In genomic region chr7:99980132-99980591, GRCm38 (mm10) we compare ENCODE assay signal across 8 mouse cellular contexts. TPM values are rescaled to one million over a fixed set of nuclear protein-coding genes. Genes with fewer than 3 reads are reported as not detected.
DNase-seq lines count a peak whose midpoint lies in the region; ATAC-seq lines count a peak whose summit lies in the region.

TSS of gene Rnf169 (minus strand) at chr7:99980448.

- peaks cover 25% of the 10 kb centered on the region for H3K4me1 ChIP-seq in hindbrain, embryonic 15.5 days (replicated peaks)

- H3K9ac ChIP-seq in hindbrain, embryonic 15.5 days: peak within 1 kb of the TSS; percentile 67

- whole genome bisulfite sequencing in hindbrain, embryonic 15.5 days: 0% methylated on average over 39 of the region's 55 CpGs
- WGBS in macrophage (ENCODE audit: missing documents): under 1% methylated on average over 19 of the region's 55 CpGs

- H3K36me3 ChIP-seq in hindbrain, embryonic 15.5 days: no peaks in the 10 kb centered on the region
- H3K36me3 ChIP-seq in macrophage (ENCODE audit: inconsistent target): no peaks in the 10 kb centered on the region

- H3K79me2 ChIP-seq in macrophage (ENCODE audit: inconsistent target): peaks cover 46% of the 10 kb centered on the region

- no peaks in the 10 kb centered on the region for H3K27me3 ChIP-seq in hindbrain, embryonic 15.5 days

- no peaks in the 10 kb centered on the region for H3K9me3 ChIP-seq in hindbrain, embryonic 15.5 days

- peak within 1 kb of the TSS; percentile 73 for H3K4me3 ChIP-seq in hindbrain, embryonic 15.5 days
- H3K4me3 ChIP-seq in macrophage (ENCODE audit: inconsistent target): peak within 1 kb of the TSS; percentile 78

- DNase-seq in R1 (ENCODE audit: low read depth, low spot score): peak; percentile 93
- DNase-seq in cerebellum, postnatal 25 days: peak; percentile 92 to 95
- peak; percentile 76 to 84 for DNase-seq in frontal cortex, postnatal 25 days (ENCODE audit: low spot score in 2 of 2)
- DNase-seq in left cerebral cortex, adult 18-20 months (ENCODE audit: low spot score in 2 of 2): peak; percentile 85 to 91
- peak; percentile 95 for DNase-seq in right cerebral cortex, adult 18-20 months
- peak; percentile 68 for DNase-seq in urinary bladder, postnatal 10 days (ENCODE audit: low spot score)

- peak within 1 kb of the TSS; percentile 71 for H3K4me2 ChIP-seq in hindbrain, embryonic 15.5 days

- H3K27ac ChIP-seq in hindbrain, embryonic 15.5 days (replicated peaks): peak within 1 kb of the TSS; percentile 93
- peak within 1 kb of the TSS; percentile 68 for H3K27ac ChIP-seq in macrophage

- ATAC-seq in hindbrain, embryonic 15.5 days (ENCODE audit: low FRiP score, low read depth): peak; percentile 96

RNA-seq across cellular contexts. Expression of gene Rnf169, which starts in this region (rescaled TPM):
- polyA plus RNA-seq in hindbrain, embryonic 15.5 days (2015; fragmentation: Nextera tagmentation; extraction: Ambion mirVana): 4.6 and 4.9 TPM in 2 replicates
- total RNA-seq in left cerebral cortex, adult 18-20 months (2021): 10 to 100 TPM; 45.6 to 47.4 TPM
- total RNA-seq in macrophage (2018; cell fraction: chromatin; rRNA removed): 100 to 1,000 TPM in 15 of 26 experiments, 10 to 100 TPM in 11; 44.4 to 168 (median 106) TPM
- 10 to 100 TPM in 23 of 26 experiments, 1 to 10 TPM in 3; 6.1 to 24.9 (median 18.3) TPM for total RNA-seq in macrophage (2018; cell fraction: cytosol; rRNA removed)
- 100 to 1,000 TPM in 4 of 26 experiments, 10 to 100 TPM in 22; 19.2 to 119 (median 58.9) TPM for total RNA-seq in macrophage (2018; cell fraction: nucleus; rRNA removed)
- 10.4 to 15.0 TPM (median 11.8 TPM) in 3 replicates for polyA plus RNA-seq in macrophage (2018)

Comparison
In these comparisons a context has a peak if more than half of its experiments do, and no peak if none do; other contexts are left out.
1. Peak in every context shown above with its lines: DNase-seq, ATAC-seq, H3K4me3 ChIP-seq and H3K27ac ChIP-seq.